Mouse (Mus musculus): Measurements from ENCODE around the gene Gid8.
"Not testable (repeated sequence)": the region's sequence is repeated elsewhere in the genome, so short reads cannot be mapped to it uniquely, and the experiment has no call there.

The Gid8 gene

DNA sequence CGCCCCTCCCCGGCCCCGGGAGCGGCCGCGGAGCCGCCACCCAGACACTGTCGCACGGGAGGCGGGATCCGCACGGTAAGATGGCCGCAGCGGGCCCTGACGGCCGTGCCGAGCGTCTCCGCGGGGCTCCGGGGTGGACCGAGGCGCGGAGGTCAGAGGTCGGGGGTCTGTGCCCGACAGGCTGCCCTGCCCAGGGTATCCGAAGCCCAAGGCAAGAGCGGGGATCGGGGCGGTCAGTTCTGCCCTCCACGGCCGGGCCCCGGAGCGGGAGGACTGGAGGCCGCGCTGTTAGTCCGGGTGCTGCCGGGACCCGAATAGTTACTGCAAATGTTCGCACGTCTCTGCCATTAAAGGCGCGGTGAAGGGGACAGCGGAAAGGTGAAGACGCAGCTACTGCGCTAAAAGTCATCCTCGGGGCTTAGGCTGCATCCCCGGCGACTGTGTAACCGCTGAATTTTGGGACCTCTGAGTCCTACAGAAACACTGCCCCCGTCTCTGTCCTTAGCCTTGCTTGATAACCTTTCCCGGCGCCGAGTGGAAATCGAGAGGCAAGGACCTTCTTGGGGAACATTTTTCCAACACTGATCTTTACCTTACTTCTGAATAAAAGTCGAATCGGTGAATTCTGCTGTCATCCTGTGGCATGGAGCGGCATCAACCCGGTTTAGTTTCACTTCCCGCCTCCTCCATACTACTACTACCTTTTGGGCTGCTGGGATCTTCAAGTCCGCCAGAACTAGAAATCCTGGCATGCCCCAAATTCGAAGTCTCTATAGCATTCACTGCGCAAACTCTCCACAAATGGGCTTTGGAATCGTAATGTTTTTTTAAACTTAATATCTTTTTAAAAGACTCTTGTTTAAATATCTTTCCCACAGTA is 599 bp downstream of the Gid8 start:
- DNase-seq (ENCODE audit: low spot score) = peak; percentile 10

DNA sequence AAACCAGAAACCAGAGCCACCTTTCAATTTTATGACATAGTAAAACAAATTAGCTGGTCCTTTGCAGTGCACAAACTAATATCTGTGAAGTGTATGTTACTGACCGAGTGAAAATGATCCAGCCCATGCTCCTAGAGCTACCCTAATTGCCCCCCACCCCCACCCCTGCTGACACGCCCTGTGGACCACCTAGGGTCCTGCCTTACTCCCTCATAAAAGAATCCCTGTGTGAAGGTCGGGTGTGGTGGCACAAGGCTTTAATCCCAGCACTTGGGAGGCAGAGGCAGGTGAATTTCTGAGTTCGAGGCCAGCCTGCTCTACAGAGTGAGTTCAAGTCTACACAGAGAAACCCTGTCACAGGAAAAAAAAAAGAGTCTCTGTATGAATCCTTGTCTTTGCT is 1.6 kb downstream of the Gid8 start:
- DNase-seq (ENCODE audit: low spot score) = no peak

GRCm38 (mm10) chr2:180712037-180712689 is 2.2 kb downstream of the Gid8 start:
- no peak for DNase-seq (ENCODE audit: low spot score)

GRCm38 (mm10) chr2:180722748-180723147 is 12.8 kb downstream of the Gid8 start:
- DNase-seq (ENCODE audit: low spot score) = not testable (repeated sequence)

DNA sequence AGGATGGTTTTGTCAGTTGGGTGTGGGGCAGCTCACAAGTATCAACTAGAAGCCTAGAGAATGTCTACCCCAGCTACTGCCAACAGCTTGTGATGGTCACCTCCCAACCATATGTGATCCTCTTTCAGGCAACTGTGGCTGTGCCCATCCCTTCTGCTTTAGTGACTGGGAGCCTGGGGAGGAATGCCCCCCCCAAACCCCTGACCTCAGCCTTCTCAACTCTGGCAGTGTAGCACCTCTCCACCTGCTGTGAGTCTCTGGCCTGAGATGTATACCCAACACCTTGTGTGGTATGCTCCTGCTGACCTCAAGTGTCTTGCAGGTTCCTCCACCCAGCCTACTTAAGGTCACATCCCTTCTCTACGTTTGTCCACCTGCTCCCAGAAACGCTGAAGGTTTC is 13.9 kb downstream of the Gid8 start:
- DNase-seq (ENCODE audit: low spot score) = no peak

- no peak for DNase-seq (ENCODE audit: low spot score)
Measured at GRCm38 (mm10) chr2:180724585-180725413, 14.9 kb downstream of the Gid8 start, which contains the start of gene Slc17a9. Slc17a9 (plus strand) TSS chr2:180725263.

DNA sequence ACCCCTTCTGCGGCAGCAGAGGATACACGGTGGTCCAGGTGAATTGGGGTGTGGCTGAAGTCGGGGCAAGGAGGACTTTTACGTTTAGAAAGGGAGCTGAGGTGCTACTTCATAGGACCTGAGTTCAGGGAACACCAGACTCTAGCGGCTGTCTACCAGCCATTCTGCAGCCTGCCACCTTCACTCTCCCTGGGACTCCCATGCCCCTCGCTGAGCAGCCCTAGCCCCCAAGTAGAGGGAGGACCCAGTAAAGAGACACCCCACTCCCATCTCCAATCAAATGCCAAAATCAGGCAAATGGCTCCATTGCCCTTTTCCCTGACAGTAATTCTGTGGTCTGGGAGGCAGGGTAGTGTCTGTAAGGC is 15.5 kb downstream of the Gid8 start:
- DNase-seq (ENCODE audit: low spot score) = no peak

- DNase-seq (ENCODE audit: low spot score) = no peak
Measured at GRCm38 (mm10) chr2:180725856-180726629, 16.1 kb downstream of the Gid8 start.

DNA sequence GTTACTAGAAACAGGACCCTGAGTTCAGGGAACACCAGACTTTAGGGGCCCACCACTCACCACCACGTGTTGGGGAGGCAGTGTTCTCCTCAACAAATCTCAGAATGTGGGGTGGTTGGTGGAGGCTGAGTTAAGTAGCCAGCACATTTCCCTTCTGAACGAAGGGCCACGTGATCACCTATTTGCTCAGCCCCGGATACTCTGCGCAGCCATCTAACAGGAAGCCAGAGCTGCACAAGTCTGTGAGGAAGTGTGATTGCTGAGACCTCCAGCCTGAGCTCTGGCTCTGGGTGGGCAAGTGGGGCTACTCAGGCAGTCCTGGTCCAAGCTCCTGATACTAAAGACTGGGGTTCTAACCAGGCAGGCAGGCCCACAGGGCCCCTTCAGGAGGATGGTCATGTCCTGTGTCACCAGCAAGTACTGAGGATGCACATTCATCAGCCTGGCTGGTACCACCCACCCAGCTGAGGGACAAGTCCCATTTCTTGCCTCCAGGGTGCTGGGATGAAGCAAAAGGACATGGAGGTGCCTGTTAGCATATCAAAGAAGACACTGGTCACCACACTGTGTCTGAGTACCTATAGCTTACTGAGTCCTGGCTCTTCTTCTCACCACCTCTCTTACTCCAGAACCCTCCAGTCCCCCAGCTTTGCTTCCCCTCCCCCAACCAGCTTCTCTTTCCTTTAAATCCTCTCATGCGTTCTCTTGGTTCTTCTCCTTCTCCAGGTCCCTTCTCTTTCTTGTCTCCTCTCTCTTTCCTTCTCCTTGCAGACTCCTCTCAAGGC is 16.9 kb downstream of the Gid8 start:
- DNase-seq (ENCODE audit: low spot score) = no peak

DNA sequence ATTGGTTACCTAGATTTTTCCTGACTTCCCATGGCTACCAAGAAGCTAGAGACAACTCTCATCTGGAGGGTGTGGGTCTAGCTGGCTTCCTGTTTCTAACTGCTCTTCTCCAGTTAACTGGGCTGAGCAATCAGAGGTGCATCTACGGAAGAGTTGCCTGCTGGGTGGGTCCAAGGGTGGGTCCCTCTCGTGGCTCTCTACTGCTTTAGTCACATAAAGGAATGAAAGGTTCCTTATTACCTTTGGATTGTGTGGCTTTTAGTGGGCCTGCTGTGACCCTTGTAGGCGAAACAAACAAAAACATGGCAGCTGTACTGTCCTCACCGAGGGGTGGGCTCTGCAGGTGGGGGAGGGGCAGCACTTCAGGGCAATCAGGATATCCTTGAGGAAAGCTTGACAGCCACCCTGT is 17.7 kb downstream of the Gid8 start:
- no peak for DNase-seq (ENCODE audit: low spot score)

- DNase-seq (ENCODE audit: low spot score) = no peak
Measured at GRCm38 (mm10) chr2:180731036-180731435, 21.1 kb downstream of the Gid8 start.

DNA sequence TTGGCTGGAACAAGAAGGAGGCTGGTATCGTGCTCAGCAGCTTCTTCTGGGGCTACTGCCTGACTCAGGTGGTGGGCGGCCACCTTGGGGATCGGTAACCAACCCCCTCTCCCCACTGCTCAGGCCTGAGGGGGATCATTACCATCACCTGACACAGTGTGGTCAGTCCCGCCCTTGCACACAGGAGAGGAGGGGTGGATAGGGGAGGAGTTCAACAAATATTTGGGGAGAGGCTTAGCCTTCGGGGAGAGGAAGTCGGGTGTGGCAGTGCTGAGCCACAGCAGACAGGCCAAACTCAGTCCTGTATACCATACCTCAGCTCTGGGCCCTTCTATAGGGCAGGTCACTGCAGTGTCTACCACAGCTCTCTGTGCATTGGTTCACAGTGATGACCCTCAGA is 22.1 kb downstream of the Gid8 start:
- DNase-seq (ENCODE audit: low spot score) = no peak

- DNase-seq (ENCODE audit: low spot score) = no peak
Measured at GRCm38 (mm10) chr2:180735232-180735631, 25.3 kb downstream of the Gid8 start.

DNA sequence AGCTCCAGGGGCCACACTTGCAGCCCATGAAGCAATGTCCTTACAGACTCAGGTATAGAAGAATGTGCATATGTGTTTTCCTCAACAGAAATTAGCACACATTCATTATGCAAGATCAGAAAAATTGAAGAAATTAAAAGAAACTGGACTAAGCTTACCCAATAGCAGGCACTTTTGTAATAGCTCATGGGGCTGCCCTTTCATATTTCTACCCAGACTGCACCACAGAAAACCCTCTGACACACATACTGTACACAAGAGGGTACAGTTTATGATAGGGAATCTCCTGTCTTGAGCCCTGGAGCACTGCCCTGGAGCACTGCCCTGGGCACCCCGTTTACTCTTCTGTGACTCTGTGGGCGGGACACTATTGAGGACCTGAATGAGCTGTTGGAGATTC is 28.1 kb downstream of the Gid8 start:
- no peak for DNase-seq (ENCODE audit: low spot score)

- no peak for DNase-seq (ENCODE audit: low spot score)
Measured at GRCm38 (mm10) chr2:180740349-180740748, 30.4 kb downstream of the Gid8 start.

GRCm38 (mm10) chr2:180741421-180741820 is 31.5 kb downstream of the Gid8 start:
- no peak for DNase-seq (ENCODE audit: low spot score)

- DNase-seq (ENCODE audit: low spot score) = no peak
Measured at GRCm38 (mm10) chr2:180742820-180743219, 32.9 kb downstream of the Gid8 start.

DNA sequence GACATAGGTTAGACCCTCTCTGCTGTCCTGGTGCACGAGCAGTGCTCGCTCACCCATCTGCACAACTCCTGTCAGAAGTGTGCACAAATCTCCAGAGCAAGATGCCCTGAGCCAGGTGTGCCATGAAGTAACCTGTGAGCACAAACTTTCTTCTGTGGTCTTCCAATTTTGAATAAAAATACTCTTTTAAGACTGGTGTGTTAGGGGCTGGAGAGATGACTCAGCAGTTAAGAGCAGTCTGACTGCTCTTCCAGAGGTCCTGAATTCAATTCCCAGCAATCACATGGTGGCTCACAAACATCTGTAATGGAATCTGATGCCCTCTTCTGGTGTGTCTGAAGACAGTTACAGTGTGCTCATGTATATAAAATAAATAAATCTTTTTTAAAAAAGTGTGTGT is 33.4 kb downstream of the Gid8 start:
- DNase-seq (ENCODE audit: low spot score) = no peak

- DNase-seq (ENCODE audit: low spot score) = peak; percentile 91
Measured at GRCm38 (mm10) chr2:180745248-180745927, 35.5 kb downstream of the Gid8 start.

- DNase-seq (ENCODE audit: low spot score) = no peak
Measured at GRCm38 (mm10) chr2:180746569-180747192, 36.8 kb downstream of the Gid8 start.

All from embryo, embryonic 10.5 days (tissue).